Mouse (Mus musculus) brain, embryonic 14.5 days (tissue): Measurements from ENCODE around the gene Fam161a.

Experiments used
- CTCF ChIP-seq: fragments of 200-500 bp; IDR thresholded peaks from 2 replicates; pipeline ENCODE4 v1.5.1; 2012; ENCODE audit warnings: inconsistent platforms, mild to moderate bottlenecking, moderate library complexity, borderline replicate concordance; ENCODE audit not compliant: insufficient read depth, insufficient read length; ENCODE audit errors: extremely low read depth
- POLR2A ChIP-seq: fragments of 200-500 bp; IDR thresholded peaks from 2 replicates; pipeline ENCODE4 v1.6.1; 2012; ENCODE audit warnings: mild to moderate bottlenecking, inconsistent platforms, borderline replicate concordance; ENCODE audit not compliant: poor library complexity, insufficient read depth, insufficient read length, severe bottlenecking; ENCODE audit errors: extremely low read depth

DNA sequence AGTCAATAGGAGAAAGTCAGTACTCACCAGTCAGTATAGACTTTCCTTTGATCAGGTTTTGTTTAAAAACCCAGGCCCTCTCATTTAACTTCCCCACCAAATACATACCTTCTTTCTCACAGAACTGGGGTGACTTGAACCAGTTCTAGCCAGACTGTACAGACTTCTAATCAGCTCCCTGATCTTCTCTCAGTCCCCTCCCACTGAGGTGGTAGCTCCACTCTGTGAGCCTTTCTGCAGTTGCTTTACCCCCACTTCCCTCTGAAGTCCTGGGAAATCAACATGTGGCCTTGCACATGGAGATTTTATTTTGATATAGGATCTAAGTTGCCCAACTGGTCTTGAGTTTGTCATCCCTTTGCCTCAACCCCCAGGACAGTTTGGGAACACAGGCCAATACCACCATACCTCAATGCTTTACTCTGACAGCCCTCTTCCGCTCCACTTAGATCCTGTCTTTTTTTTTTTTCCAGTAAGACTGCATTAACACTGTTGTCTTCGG, 57.9 kb downstream of the Fam161a start:
- no peak for TF ChIP-seq CTCF
- TF ChIP-seq POLR2A = no peak
